Mouse (Mus musculus) bone marrow macrophage, adult 2 months (primary cell): ENCODE data around the gene Gas8. TPM values are rescaled to one million over a fixed set of nuclear protein-coding genes. Genes with fewer than 3 reads are reported as not detected.
A peak's percentile ranks its signal among the peaks of the same experiment; 100 is the strongest.
"Not testable (repeated sequence)": the region's sequence is repeated elsewhere in the genome, so short reads cannot be mapped to it uniquely, and the experiment has no call there.

Experiments
- H3K27ac ChIP-seq: 2 replicates; pipeline ENCODE4 v1.5.1; 2012; ENCODE audit warnings: low read depth, low read length; ENCODE audit not compliant: insufficient read depth
- H3K4me1 ChIP-seq: 2 replicates; pipeline ENCODE4 v1.6.1; 2012; ENCODE audit warnings: low read length; ENCODE audit not compliant: control insufficient read depth, insufficient read depth
- H3K4me3 ChIP-seq: 2 replicates; pipeline ENCODE4 v1.5.1; 2012; ENCODE audit warnings: mild to moderate bottlenecking, low read length, moderate library complexity; ENCODE audit not compliant: insufficient read depth
- CTCF ChIP-seq: IDR thresholded peaks from 2 replicates; pipeline ENCODE4 v1.5.1; 2012; ENCODE audit warnings: low read depth, mild to moderate bottlenecking, low read length, moderate library complexity
- POLR2A ChIP-seq: IDR thresholded peaks from 2 replicates; pipeline ENCODE4 v1.6.1; 2012; ENCODE audit warnings: mild to moderate bottlenecking, low read depth, low read length, borderline replicate concordance
- polyA plus RNA-seq: library from polyadenylated mRNA; stranded (reverse); fragments of >200 nt; gene quantifications from 2 replicates; pipeline ENCODE4 v1.2.4, GENCODE M21; 2012; ENCODE audit not compliant: missing spikeins, insufficient read depth, insufficient read length

Gas8 gene
- 16.3 and 17.4 TPM in 2 replicates for polyA plus RNA-seq

GRCm38 (mm10) chr8:123518667-123519066 lies at the start of gene Gas8:
Gene Gas8 (plus strand): TSS chr8:123518834.
- Histone ChIP-seq H3K4me1 (peaks cover 5% of the 10 kb centered on the region), H3K27ac (no peak within 1 kb of the TSS), H3K4me3 (peak within 1 kb of the TSS; percentile 94)
- TF ChIP-seq CTCF: no peak
- TF ChIP-seq POLR2A: no peak

- H3K4me3 ChIP-seq, H3K27ac ChIP-seq: not testable (repeated sequence)
- H3K4me1 ChIP-seq: peaks cover 17% of the 10 kb centered on the region
Observed at GRCm38 (mm10) chr8:123472991-123473390, 45.6 kb upstream of the Gas8 start.

GRCm38 (mm10) chr8:123474549-123474948 lies 44.1 kb upstream of the Gas8 start:
- not testable (repeated sequence) for H3K4me3 ChIP-seq, H3K27ac ChIP-seq
- peaks cover 20% of the 10 kb centered on the region for H3K4me1 ChIP-seq

GRCm38 (mm10) chr8:123476911-123477736 lies 41.5 kb upstream of the Gas8 start:
- Histone ChIP-seq H3K4me3 (peak overlapping the region; percentile 77), H3K27ac (no peak overlapping the region), H3K4me1 (peaks cover 17% of the 10 kb centered on the region)
- TF ChIP-seq POLR2A (no peak), CTCF (no peak)

GRCm38 (mm10) chr8:123477737-123478258 lies 40.8 kb upstream of the Gas8 start, which contains the start of gene Afg3l1:
Gene Afg3l1 (plus strand): TSS chr8:123477903.
- Histone ChIP-seq H3K4me3 (peak within 1 kb of the TSS; percentile 77), H3K4me1 (peaks cover 17% of the 10 kb centered on the region), H3K27ac (peak within 1 kb of the TSS; percentile 77)
- no peak for TF ChIP-seq CTCF

- Histone ChIP-seq H3K4me1 (peaks cover 17% of the 10 kb centered on the region), H3K4me3 (peak overlapping the region; percentile 77), H3K27ac (peak overlapping the region; percentile 77)
- no peak for TF ChIP-seq CTCF
- TF ChIP-seq POLR2A: no peak
Observed at GRCm38 (mm10) chr8:123478456-123479218, 40.0 kb upstream of the Gas8 start.

- no peak for TF ChIP-seq CTCF
- H3K4me3 ChIP-seq: no peak overlapping the region
- peaks cover 5% of the 10 kb centered on the region for H3K4me1 ChIP-seq
- no peak overlapping the region for H3K27ac ChIP-seq
Observed at GRCm38 (mm10) chr8:123482627-123483026, 36.0 kb upstream of the Gas8 start.

- Histone ChIP-seq H3K4me1 (no peaks in the 10 kb centered on the region), H3K4me3 (no peak overlapping the region), H3K27ac (no peak overlapping the region)
- no peak for TF ChIP-seq CTCF
- no peak for TF ChIP-seq POLR2A
Observed at GRCm38 (mm10) chr8:123491280-123492075, 27.2 kb upstream of the Gas8 start.

GRCm38 (mm10) chr8:123492898-123493297 lies 25.7 kb upstream of the Gas8 start:
- no peak overlapping the region for H3K4me3 ChIP-seq
- H3K27ac ChIP-seq: no peak overlapping the region
- H3K4me1 ChIP-seq: no peaks in the 10 kb centered on the region
- TF ChIP-seq CTCF (no peak), POLR2A (no peak)

- Histone ChIP-seq H3K27ac (no peak overlapping the region), H3K4me1 (no peaks in the 10 kb centered on the region), H3K4me3 (no peak overlapping the region)
- TF ChIP-seq POLR2A (no peak), CTCF (no peak)
Observed at GRCm38 (mm10) chr8:123497699-123498098, 20.9 kb upstream of the Gas8 start.
